Mouse (Mus musculus) thymus, postnatal 4 days (tissue): ENCODE measurements at regions not wholly inside any gene's neighbourhood (a gene's known extent, or its start where the extent isn't known, plus 50 kb on each side); places are given as distances from the start of the nearest gene placed in this dataset.
"Not testable (repeated sequence)": the region's sequence is repeated elsewhere in the genome, so short reads cannot be mapped to it uniquely, and the experiment has no call there.

Experiments used
- DNase-seq: peaks from one replicate; pipeline ENCODE4 v3.0.0; 2021

GRCm38 (mm10) chr4:3049972-3050846, 116.9 kb upstream of the Vmn1r2 start:
- DNase-seq = peak; percentile 4

GRCm38 (mm10) chr4:3050847-3051135, 116.3 kb upstream of the Vmn1r2 start:
- no peak for DNase-seq

GRCm38 (mm10) chr4:3051212-3051611, 115.9 kb upstream of the Vmn1r2 start:
- peak; percentile 2 for DNase-seq

- peak; percentile 3 for DNase-seq
Measured at GRCm38 (mm10) chr4:3052314-3053059, 114.6 kb upstream of the Vmn1r2 start.

GRCm38 (mm10) chr4:3053060-3053406, 114.1 kb upstream of the Vmn1r2 start:
- DNase-seq = no peak

- DNase-seq = no peak
Measured at GRCm38 (mm10) chr4:3053496-3054216, 113.5 kb upstream of the Vmn1r2 start.

GRCm38 (mm10) chr4:3054886-3055285, 112.2 kb upstream of the Vmn1r2 start:
- DNase-seq = no peak

GRCm38 (mm10) chr4:3055396-3055795, 111.7 kb upstream of the Vmn1r2 start:
- no peak for DNase-seq

- no peak for DNase-seq
Measured at GRCm38 (mm10) chr4:3059511-3060054, 107.5 kb upstream of the Vmn1r2 start.

GRCm38 (mm10) chr4:3062027-3062605, 105.0 kb upstream of the Vmn1r2 start:
- DNase-seq = peak; percentile 2

GRCm38 (mm10) chr4:3063966-3064365, 103.2 kb upstream of the Vmn1r2 start:
- DNase-seq = no peak

GRCm38 (mm10) chr4:3064571-3064970, 102.5 kb upstream of the Vmn1r2 start:
- DNase-seq = no peak

GRCm38 (mm10) chr4:3065335-3065734, 101.8 kb upstream of the Vmn1r2 start:
- not testable (repeated sequence) for DNase-seq

- DNase-seq = no peak
Measured at GRCm38 (mm10) chr4:3066051-3066736, 100.9 kb upstream of the Vmn1r2 start.

- peak; percentile 6 for DNase-seq
Measured at GRCm38 (mm10) chr4:3067265-3067664, 99.9 kb upstream of the Vmn1r2 start.

- peak; percentile 17 for DNase-seq
Measured at GRCm38 (mm10) chr4:3067666-3068065, 99.5 kb upstream of the Vmn1r2 start.

- peak; percentile 3 for DNase-seq
Measured at GRCm38 (mm10) chr4:3068306-3069223, 98.6 kb upstream of the Vmn1r2 start.

- DNase-seq = peak; percentile 3
Measured at GRCm38 (mm10) chr4:3069341-3069740, 97.8 kb upstream of the Vmn1r2 start.

- DNase-seq = not testable (repeated sequence)
Measured at GRCm38 (mm10) chr4:3071326-3071725, 95.8 kb upstream of the Vmn1r2 start.

- no peak for DNase-seq
Measured at GRCm38 (mm10) chr4:3079901-3080300, 87.2 kb upstream of the Vmn1r2 start.
